Mouse (Mus musculus) neural tube, embryonic 14.5 days (tissue): Measurements from ENCODE around the gene Zbtb16. TPM values are rescaled to one million over a fixed set of nuclear protein-coding genes. Genes with fewer than 3 reads are reported as not detected.

Experiments used
- ATAC-seq: fragments of 200-750 bp; cut with Nextera tagmentation; 2 replicates; pipeline ENCODE4 v1.8.0; 2017; ENCODE audit warnings: low read depth, mild to moderate bottlenecking, moderate TSS enrichment, moderate library complexity
- H3K27ac ChIP-seq: fragments of 300-500 bp; sonication (generic); 2 replicates; pipeline ENCODE4 v1.5.1; 2014; ENCODE audit warnings: low read depth, mild to moderate bottlenecking, control low read depth, low read length, moderate library complexity, mixed read lengths
- H3K27me3 ChIP-seq: fragments of 300-500 bp; sonication (generic); 2 replicates; pipeline ENCODE4 v1.6.1; 2014; ENCODE audit warnings: low read length; ENCODE audit not compliant: control insufficient read depth, insufficient read depth
- H3K36me3 ChIP-seq: fragments of 300-500 bp; sonication (generic); 2 replicates; pipeline ENCODE4 v1.6.1; 2014; ENCODE audit warnings: low read length, mixed read lengths; ENCODE audit not compliant: control insufficient read depth, insufficient read depth
- H3K4me1 ChIP-seq: fragments of 300-500 bp; sonication (generic); 2 replicates; pipeline ENCODE4 v1.6.1; 2014; ENCODE audit warnings: low read length; ENCODE audit not compliant: control insufficient read depth, insufficient read depth
- H3K4me2 ChIP-seq: fragments of 300-500 bp; sonication (generic); 2 replicates; pipeline ENCODE4 v1.6.1; 2014; ENCODE audit warnings: mild to moderate bottlenecking, low read depth, low read length, control low read depth
- H3K4me3 ChIP-seq: fragments of 300-500 bp; sonication (generic); 2 replicates; pipeline ENCODE4 v1.5.1; 2014; ENCODE audit warnings: low read depth, low read length, control low read depth, mixed read lengths
- H3K9ac ChIP-seq: fragments of 300-500 bp; sonication (generic); replicated peaks from 2 replicates; pipeline ENCODE4 v1.6.1; 2014; ENCODE audit warnings: low read depth, mild to moderate bottlenecking, control low read depth, low read length, mixed read lengths
- H3K9me3 ChIP-seq: fragments of 300-500 bp; sonication (generic); 2 replicates; pipeline ENCODE4 v1.6.1; 2016; ENCODE audit warnings: low read length; ENCODE audit not compliant: control insufficient read depth
- WGBS: fragments of 180-500 bp; shearing (Covaris S2); extraction: QIAGEN DNeasy Blood & Tissue Kit; methylation state at CpG from one replicate; pipeline ENCODE4 v1.1.7; 2014; 5-methylcytosine and 5-hydroxymethylcytosine counted together
- polyA plus RNA-seq: library from polyadenylated mRNA; unstranded; fragments of >200 nt; fragmentation: Nextera tagmentation; extraction: Ambion mirVana; gene quantifications from 2 replicates; pipeline ENCODE4 v1.2.1, GENCODE M21; 2014

The Zbtb16 gene
- polyA plus RNA-seq, 1 experiment from 2014 or later = 12.0 TPM

DNA sequence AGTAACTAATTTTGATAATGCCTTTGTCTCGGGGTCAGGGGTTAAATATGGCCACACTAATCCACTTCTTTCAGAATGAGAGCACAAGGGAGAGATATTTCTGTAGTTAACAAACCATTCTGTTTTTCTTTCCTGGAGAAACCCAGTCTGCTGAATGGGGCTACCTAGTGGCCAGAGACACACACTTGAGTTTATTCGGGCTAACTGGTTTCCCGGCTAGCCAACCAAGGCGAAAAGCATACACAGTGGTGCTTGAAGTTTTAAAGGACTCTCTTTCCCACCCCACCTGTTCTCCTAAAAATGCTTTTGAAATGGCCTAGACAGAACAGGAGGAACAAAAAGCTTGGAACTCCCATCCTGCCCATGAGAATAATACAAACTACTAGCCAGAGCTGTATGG lies 140.2 kb downstream of the Zbtb16 start:
- Histone ChIP-seq H3K4me3 (no peak overlapping the region), H3K4me2 (no peak overlapping the region), H3K27ac (no peak overlapping the region), H3K27me3 (no peaks in the 10 kb centered on the region), H3K4me1 (peaks cover 4% of the 10 kb centered on the region; the same call in 1 of the 2 replicates), H3K9me3 (no peaks in the 10 kb centered on the region), H3K9ac (no peak overlapping the region), H3K36me3 (no peaks in the 10 kb centered on the region)
- no peak for ATAC-seq
- WGBS = 70% methylated on average over 4 of the region's 4 CpGs

DNA sequence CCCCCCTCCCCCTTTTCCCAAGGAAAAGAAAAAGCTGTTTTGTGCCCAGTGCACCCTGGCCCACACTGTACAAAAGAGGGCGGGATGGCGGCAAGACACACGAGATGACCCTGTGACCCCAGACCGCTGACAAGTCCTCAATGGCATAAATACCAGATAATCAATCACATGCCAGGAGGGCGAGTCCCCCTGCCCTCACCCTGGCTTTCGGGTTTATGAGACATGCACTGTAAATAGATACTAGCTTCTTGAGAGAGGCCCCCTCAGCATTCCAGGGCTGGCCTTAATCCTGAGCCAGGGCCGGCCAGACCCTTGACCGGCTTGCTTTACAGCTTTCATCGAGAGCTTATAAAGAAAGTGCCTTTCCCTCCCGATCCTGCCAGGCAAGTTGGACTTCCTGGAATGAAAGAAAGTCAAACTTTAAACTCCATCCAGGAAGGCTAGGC lies 141.4 kb downstream of the Zbtb16 start:
- no peaks in the 10 kb centered on the region for H3K36me3 ChIP-seq
- no peak overlapping the region for H3K9ac ChIP-seq
- peaks cover 4% of the 10 kb centered on the region; the same call in 1 of the 2 replicates for H3K4me1 ChIP-seq
- no peaks in the 10 kb centered on the region for H3K9me3 ChIP-seq
- H3K4me2 ChIP-seq = no peak overlapping the region
- no peak overlapping the region for H3K4me3 ChIP-seq
- WGBS = 6% methylated on average over 10 of the region's 10 CpGs
- ATAC-seq = no peak
- no peaks in the 10 kb centered on the region for H3K27me3 ChIP-seq
- H3K27ac ChIP-seq = no peak overlapping the region

DNA sequence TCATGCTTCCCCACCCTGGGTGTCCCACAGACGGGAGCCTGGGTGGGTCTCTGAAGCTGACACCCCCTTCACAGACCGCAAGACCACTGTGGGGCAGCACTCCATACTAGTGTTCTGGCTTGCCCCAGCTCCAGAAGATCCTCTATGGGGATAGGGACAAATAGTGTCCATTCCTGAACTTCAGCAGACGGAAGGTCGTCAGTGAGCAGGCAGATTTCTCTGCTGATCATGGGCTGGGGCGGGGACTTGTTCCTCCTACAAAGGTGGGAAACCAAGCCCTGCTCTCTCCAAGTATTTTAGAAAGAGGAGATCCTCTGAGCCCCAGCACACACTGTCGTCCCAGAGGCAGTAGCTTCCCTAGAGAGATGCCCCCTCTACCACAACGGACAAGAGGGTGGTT lies 142.3 kb downstream of the Zbtb16 start:
- WGBS = 40% methylated on average over 7 of the region's 7 CpGs
- no peak overlapping the region for H3K9ac ChIP-seq
- no peaks in the 10 kb centered on the region for H3K36me3 ChIP-seq
- H3K27me3 ChIP-seq = no peaks in the 10 kb centered on the region
- H3K4me2 ChIP-seq = no peak overlapping the region
- ATAC-seq = no peak
- no peak overlapping the region for H3K4me3 ChIP-seq
- peaks cover 4% of the 10 kb centered on the region; the same call in 1 of the 2 replicates for H3K4me1 ChIP-seq
- H3K27ac ChIP-seq = no peak overlapping the region
- no peaks in the 10 kb centered on the region for H3K9me3 ChIP-seq

DNA sequence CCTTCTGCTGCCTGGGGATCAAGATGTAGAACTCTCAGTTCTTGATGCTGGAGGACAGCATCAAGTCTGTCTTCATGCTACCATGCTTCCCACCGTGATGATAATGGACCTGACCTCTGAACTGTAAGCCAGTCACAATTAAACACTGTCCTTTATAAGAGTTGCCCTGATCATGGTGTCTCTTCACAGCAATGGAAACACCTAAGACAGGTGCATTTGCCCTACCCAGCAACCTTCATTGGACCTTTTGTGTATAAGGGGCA lies 146.4 kb downstream of the Zbtb16 start:
- Histone ChIP-seq H3K4me2 (no peak overlapping the region), H3K27ac (no peak overlapping the region), H3K27me3 (no peaks in the 10 kb centered on the region), H3K9ac (no peak overlapping the region), H3K4me3 (no peak overlapping the region), H3K4me1 (peaks cover 4% of the 10 kb centered on the region; the same call in 1 of the 2 replicates), H3K9me3 (no peaks in the 10 kb centered on the region), H3K36me3 (no peaks in the 10 kb centered on the region)
- no peak for ATAC-seq
- WGBS = 73% methylated on average over 1 of the region's 1 CpGs

DNA sequence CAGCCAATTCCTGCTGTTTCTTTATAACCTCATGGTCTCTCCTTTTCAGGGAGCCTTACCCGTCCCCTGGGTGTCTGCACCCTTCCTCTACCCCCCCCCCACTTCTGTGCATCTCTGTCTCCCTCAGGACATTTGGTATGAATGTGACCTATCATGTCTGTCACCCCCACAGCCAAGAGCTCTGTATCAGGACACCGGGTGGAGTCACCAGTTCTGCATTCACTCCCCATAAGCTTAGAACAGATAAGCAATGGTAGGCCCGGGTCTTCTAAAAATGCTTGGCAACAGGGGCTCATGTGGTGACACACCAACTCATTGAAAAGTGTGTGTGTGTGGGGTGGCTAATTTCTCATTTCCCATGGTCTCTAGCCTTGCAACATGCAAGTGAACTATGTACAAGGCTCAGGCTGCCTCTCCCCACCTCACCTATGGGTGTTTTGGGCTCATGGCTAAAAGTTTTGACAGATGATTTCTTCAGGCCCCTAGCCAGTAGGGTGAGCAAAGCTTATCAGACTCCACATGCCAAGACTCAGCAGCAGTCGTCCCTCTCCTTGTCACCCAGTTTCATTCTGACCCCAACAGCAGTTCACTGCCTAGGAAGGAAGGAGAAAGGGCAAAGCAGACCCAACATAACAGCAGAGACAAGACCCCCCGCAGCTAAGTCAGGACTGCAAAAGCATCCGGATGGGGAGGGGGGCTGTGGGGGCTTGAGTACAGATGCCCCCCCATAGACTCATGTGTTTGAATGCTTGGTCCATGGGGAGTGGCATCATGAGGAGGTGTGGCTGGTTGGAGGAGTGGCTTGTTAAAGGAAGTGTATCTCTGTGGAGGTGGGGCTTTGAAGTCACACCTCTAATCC lies 146.9 kb downstream of the Zbtb16 start:
- Histone ChIP-seq H3K27ac (no peak overlapping the region), H3K36me3 (no peaks in the 10 kb centered on the region), H3K27me3 (no peaks in the 10 kb centered on the region), H3K4me3 (no peak overlapping the region), H3K4me2 (no peak overlapping the region), H3K9ac (no peak overlapping the region), H3K4me1 (0 out of 2 replicates have a peak, but pooled peaks cover 3% of the 10 kb centered on the region), H3K9me3 (no peaks in the 10 kb centered on the region)
- WGBS = 80% methylated on average over 6 of the region's 6 CpGs
- no peak for ATAC-seq

DNA sequence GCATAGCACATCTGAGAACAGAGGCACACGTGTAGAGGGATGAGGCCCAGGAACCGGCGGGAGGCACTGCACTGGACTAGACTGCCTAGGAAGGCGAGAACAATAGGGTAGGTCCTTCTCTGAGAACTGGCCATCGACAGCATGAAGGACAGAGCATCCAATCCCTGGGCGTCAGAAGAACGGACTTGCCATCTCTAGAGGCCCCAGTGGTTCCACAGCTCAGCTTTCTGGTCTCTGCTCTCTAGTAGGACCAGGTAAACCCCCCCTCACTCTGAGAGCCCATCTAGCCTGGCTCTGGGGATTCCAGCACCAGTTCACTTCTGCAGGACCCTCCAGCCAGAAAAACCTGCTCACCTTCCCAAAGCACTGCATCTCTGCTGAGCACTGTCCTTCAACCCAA lies 148.1 kb downstream of the Zbtb16 start:
- Histone ChIP-seq H3K27ac (no peak overlapping the region), H3K36me3 (no peaks in the 10 kb centered on the region), H3K9me3 (no peaks in the 10 kb centered on the region), H3K4me1 (0 out of 2 replicates have a peak, but pooled peaks cover 3% of the 10 kb centered on the region), H3K9ac (no peak overlapping the region), H3K4me2 (no peak overlapping the region), H3K4me3 (no peak overlapping the region), H3K27me3 (no peaks in the 10 kb centered on the region)
- WGBS = 74% methylated on average over 7 of the region's 7 CpGs
- no peak for ATAC-seq

DNA sequence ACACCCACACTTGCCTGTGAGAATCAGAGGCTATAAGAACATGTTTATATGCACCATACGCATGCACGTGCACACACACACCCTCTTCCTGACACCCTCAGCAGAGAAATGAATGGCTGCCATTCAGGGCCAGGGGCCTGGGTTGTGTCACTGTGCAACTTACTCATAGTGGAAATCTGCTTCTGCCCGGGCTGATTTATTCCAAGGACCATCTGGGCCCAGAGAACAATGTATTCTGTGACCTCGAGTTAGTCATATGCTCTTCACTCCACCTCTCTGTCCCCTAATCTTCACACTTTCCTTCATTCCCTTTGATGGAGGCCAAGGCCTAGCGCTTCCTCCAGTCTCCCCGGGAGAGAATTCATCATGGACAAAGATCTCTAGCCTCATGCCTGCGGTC lies 150.3 kb downstream of the Zbtb16 start:
- WGBS = 38% methylated on average over 7 of the region's 7 CpGs
- no peak overlapping the region for H3K27ac ChIP-seq
- H3K9me3 ChIP-seq = no peaks in the 10 kb centered on the region
- no peaks in the 10 kb centered on the region for H3K36me3 ChIP-seq
- H3K9ac ChIP-seq = no peak overlapping the region
- no peak overlapping the region for H3K4me3 ChIP-seq
- 0 out of 2 replicates have a peak, but pooled peaks have one; percentile 4 for ATAC-seq
- no peak overlapping the region for H3K4me2 ChIP-seq
- H3K4me1 ChIP-seq = 0 out of 2 replicates have a peak, but pooled peaks cover 3% of the 10 kb centered on the region
- no peaks in the 10 kb centered on the region for H3K27me3 ChIP-seq

DNA sequence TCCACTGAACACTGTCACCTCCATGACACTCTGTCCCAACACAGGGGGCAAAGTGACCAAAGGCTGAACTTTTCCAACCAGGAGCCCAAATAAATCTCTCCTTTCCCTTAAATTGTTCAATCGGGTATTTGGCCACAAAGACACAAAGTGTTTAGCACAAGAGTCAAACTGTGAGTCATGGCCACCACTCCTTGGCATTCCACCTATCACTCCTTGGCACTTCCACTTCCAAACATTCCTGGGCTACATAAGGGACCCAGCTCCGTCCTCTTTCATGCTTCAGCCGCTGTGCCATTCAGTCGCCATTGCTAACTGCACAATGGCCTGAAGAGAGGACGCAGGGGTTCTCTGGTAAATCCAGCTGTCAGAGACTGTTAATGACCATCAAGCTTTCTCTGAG lies 151.9 kb downstream of the Zbtb16 start:
- H3K27ac ChIP-seq = no peak overlapping the region
- no peaks in the 10 kb centered on the region for H3K36me3 ChIP-seq
- H3K4me1 ChIP-seq = peaks cover 7% of the 10 kb centered on the region
- no peaks in the 10 kb centered on the region for H3K9me3 ChIP-seq
- H3K27me3 ChIP-seq = no peaks in the 10 kb centered on the region
- WGBS = 57% methylated on average over 5 of the region's 5 CpGs
- H3K4me3 ChIP-seq = no peak overlapping the region
- H3K4me2 ChIP-seq = no peak overlapping the region
- H3K9ac ChIP-seq = no peak overlapping the region
- ATAC-seq = no peak

DNA sequence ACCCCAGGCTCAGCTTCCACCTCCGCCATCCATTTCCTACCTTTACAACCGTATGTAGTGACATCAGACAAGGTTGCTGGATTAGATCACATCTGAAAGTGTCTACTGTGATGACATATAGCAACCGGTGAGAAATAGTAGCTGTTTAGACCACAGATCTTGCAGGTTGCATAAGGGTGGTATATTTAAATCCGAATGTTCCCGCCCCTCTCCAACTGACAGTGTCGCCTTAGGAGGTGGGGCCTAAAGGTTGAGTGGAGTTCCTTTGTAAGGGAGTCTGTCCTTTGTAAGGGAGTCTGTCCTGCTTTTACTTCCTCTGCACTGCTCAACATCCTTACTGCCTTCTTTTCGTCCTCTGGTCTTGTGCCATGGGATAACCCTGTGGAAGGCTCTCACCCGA lies 154.8 kb downstream of the Zbtb16 start:
- no peak for ATAC-seq
- no peaks in the 10 kb centered on the region for H3K36me3 ChIP-seq
- 94% methylated on average over 8 of the region's 8 CpGs for WGBS
- H3K4me2 ChIP-seq = no peak overlapping the region
- no peak overlapping the region for H3K4me3 ChIP-seq
- no peak overlapping the region for H3K27ac ChIP-seq
- no peaks in the 10 kb centered on the region for H3K27me3 ChIP-seq
- H3K4me1 ChIP-seq = peaks cover 20% of the 10 kb centered on the region
- H3K9ac ChIP-seq = no peak overlapping the region
- no peaks in the 10 kb centered on the region for H3K9me3 ChIP-seq
